Mouse (Mus musculus): ENCODE data around the gene Slc27a2. TPM values are rescaled to one million over a fixed set of nuclear protein-coding genes. Genes with fewer than 3 reads are reported as not detected.
"Not testable (repeated sequence)": the region's sequence is repeated elsewhere in the genome, so short reads cannot be mapped to it uniquely, and the experiment has no call there.

Gene Slc27a2
- polyA plus RNA-seq, 1 experiment from 2014 or later: 80.9 TPM

GRCm38 (mm10) chr2:126598359-126598758 is 46.2 kb downstream of the Slc27a2 start:
- Histone ChIP-seq H3K27me3 (ENCODE audit: insufficient read depth, low read length) (no peaks in the 10 kb centered on the region), H3K9ac (replicated peaks; ENCODE audit: low read length) (no peak overlapping the region), H3K4me3 (ENCODE audit: low read length) (no peak overlapping the region), H3K9me3 (ENCODE audit: low read length) (no peaks in the 10 kb centered on the region), H3K4me1 (ENCODE audit: insufficient read depth, low read length) (peaks cover 4% of the 10 kb centered on the region), H3K4me2 (replicated peaks; ENCODE audit: low read depth, low read length) (no peak overlapping the region), H3K27ac (ENCODE audit: low read length) (no peak overlapping the region), H3K36me3 (ENCODE audit: insufficient read depth, low read length) (no peaks in the 10 kb centered on the region)
- ATAC-seq (ENCODE audit: low FRiP score, low TSS enrichment): no peak
- 54% methylated on average over 2 of the region's 2 CpGs for WGBS

GRCm38 (mm10) chr2:126599005-126599404 is 46.8 kb downstream of the Slc27a2 start:
- no peak for ATAC-seq (ENCODE audit: low FRiP score, low TSS enrichment)
- H3K27ac ChIP-seq (ENCODE audit: low read length): no peak overlapping the region
- WGBS: 10% methylated on average over 3 of the region's 3 CpGs
- no peaks in the 10 kb centered on the region for H3K36me3 ChIP-seq (ENCODE audit: insufficient read depth, low read length)
- no peaks in the 10 kb centered on the region for H3K27me3 ChIP-seq (ENCODE audit: insufficient read depth, low read length)
- no peaks in the 10 kb centered on the region for H3K9me3 ChIP-seq (ENCODE audit: low read length)
- H3K4me2 ChIP-seq (replicated peaks; ENCODE audit: low read depth, low read length): no peak overlapping the region
- H3K9ac ChIP-seq (replicated peaks; ENCODE audit: low read length): no peak overlapping the region
- H3K4me3 ChIP-seq (ENCODE audit: low read length): no peak overlapping the region
- H3K4me1 ChIP-seq (ENCODE audit: insufficient read depth, low read length): peaks cover under 1% of the 10 kb centered on the region

DNA sequence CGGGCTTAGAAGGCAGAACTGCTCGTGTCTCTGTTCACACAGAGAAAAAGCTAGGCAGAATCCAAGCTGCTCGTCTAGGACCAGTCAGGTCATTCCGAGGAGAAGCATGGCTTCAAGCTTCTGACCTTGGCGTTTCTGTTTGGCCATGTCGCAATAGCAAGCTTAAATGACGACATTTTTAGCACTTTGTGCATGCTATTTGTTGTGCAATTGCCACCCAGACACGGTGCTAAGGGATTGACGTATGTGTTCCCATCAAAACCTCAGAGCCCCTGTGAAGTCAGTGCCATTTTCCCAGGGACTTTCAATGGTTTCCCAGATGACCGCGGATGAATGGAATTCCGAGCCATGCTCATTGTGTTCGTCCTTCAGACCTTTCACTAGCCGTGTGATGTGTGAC is 48.3 kb downstream of the Slc27a2 start:
- Histone ChIP-seq H3K27ac (ENCODE audit: low read length) (no peak overlapping the region), H3K4me3 (ENCODE audit: low read length) (no peak overlapping the region), H3K27me3 (ENCODE audit: insufficient read depth, low read length) (no peaks in the 10 kb centered on the region), H3K36me3 (ENCODE audit: insufficient read depth, low read length) (no peaks in the 10 kb centered on the region), H3K9me3 (ENCODE audit: low read length) (no peaks in the 10 kb centered on the region), H3K9ac (replicated peaks; ENCODE audit: low read length) (no peak overlapping the region), H3K4me1 (ENCODE audit: insufficient read depth, low read length) (no peaks in the 10 kb centered on the region; the same call in 1 of the 2 replicates), H3K4me2 (replicated peaks; ENCODE audit: low read depth, low read length) (no peak overlapping the region)
- ATAC-seq (ENCODE audit: low FRiP score, low TSS enrichment): no peak
- WGBS: 82% methylated on average over 14 of the region's 14 CpGs

- H3K4me2 ChIP-seq (replicated peaks; ENCODE audit: low read depth, low read length): no peak overlapping the region
- H3K4me1 ChIP-seq (ENCODE audit: insufficient read depth, low read length): no peaks in the 10 kb centered on the region; the same call in 1 of the 2 replicates
- H3K36me3 ChIP-seq (ENCODE audit: insufficient read depth, low read length): no peaks in the 10 kb centered on the region
- no peak for ATAC-seq (ENCODE audit: low FRiP score, low TSS enrichment)
- H3K27ac ChIP-seq (ENCODE audit: low read length): no peak overlapping the region
- no peak overlapping the region for H3K9ac ChIP-seq (replicated peaks; ENCODE audit: low read length)
- no peaks in the 10 kb centered on the region for H3K27me3 ChIP-seq (ENCODE audit: insufficient read depth, low read length)
- H3K4me3 ChIP-seq (ENCODE audit: low read length): no peak overlapping the region
- WGBS: 89% methylated on average over 14 of the region's 14 CpGs
- H3K9me3 ChIP-seq (ENCODE audit: low read length): no peaks in the 10 kb centered on the region
Observed at GRCm38 (mm10) chr2:126601918-126602600, 49.9 kb downstream of the Slc27a2 start.

DNA sequence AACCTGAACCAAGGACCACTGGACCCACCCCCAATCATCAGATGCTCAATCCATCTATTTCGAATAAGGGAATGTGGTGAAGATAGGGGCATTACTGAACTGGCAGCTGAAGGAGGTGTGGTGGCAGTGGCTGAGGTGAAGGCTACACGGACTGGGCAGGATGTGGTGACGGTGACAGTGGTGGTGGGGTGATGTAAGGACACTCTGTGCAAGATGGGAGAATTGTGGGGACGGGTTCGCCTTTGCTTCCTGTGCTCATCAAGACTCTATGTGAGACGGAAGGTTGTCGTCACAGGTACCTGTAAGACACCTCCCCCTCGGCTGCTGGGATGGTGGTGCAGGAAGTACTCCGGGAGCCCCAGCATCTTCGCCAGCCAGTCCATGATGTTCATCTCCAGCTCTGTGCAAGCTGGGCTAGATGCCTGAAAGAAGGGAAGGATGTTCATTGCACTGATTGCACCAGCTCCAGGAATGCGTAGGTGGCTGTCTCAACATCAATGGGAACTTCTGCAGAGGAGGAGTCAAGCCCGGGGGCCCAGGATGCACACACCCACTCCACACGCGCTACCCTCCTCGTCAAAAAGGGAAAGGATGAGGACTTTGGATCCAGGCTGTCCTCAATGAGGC is 54.0 kb downstream of the Slc27a2 start:
- Histone ChIP-seq H3K27me3 (ENCODE audit: insufficient read depth, low read length) (no peaks in the 10 kb centered on the region), H3K9me3 (ENCODE audit: low read length) (no peaks in the 10 kb centered on the region), H3K27ac (ENCODE audit: low read length) (no peak overlapping the region), H3K4me1 (ENCODE audit: insufficient read depth, low read length) (no peaks in the 10 kb centered on the region), H3K4me3 (ENCODE audit: low read length) (no peak overlapping the region), H3K9ac (replicated peaks; ENCODE audit: low read length) (no peak overlapping the region), H3K4me2 (replicated peaks; ENCODE audit: low read depth, low read length) (no peak overlapping the region), H3K36me3 (ENCODE audit: insufficient read depth, low read length) (no peaks in the 10 kb centered on the region)
- WGBS: 84% methylated on average over 15 of the region's 15 CpGs
- no peak for ATAC-seq (ENCODE audit: low FRiP score, low TSS enrichment)

GRCm38 (mm10) chr2:126606688-126607062 is 54.5 kb downstream of the Slc27a2 start:
- H3K4me2 ChIP-seq (replicated peaks; ENCODE audit: low read depth, low read length): no peak overlapping the region
- WGBS: 74% methylated on average over 4 of the region's 4 CpGs
- ATAC-seq (ENCODE audit: low FRiP score, low TSS enrichment): no peak
- H3K36me3 ChIP-seq (ENCODE audit: insufficient read depth, low read length): no peaks in the 10 kb centered on the region
- no peaks in the 10 kb centered on the region for H3K27me3 ChIP-seq (ENCODE audit: insufficient read depth, low read length)
- no peaks in the 10 kb centered on the region for H3K9me3 ChIP-seq (ENCODE audit: low read length)
- no peaks in the 10 kb centered on the region for H3K4me1 ChIP-seq (ENCODE audit: insufficient read depth, low read length)
- H3K4me3 ChIP-seq (ENCODE audit: low read length): no peak overlapping the region
- no peak overlapping the region for H3K9ac ChIP-seq (replicated peaks; ENCODE audit: low read length)
- H3K27ac ChIP-seq (ENCODE audit: low read length): no peak overlapping the region

- no peaks in the 10 kb centered on the region for H3K36me3 ChIP-seq (ENCODE audit: insufficient read depth, low read length)
- no peaks in the 10 kb centered on the region for H3K4me1 ChIP-seq (ENCODE audit: insufficient read depth, low read length)
- H3K9me3 ChIP-seq (ENCODE audit: low read length): no peaks in the 10 kb centered on the region
- WGBS: 69% methylated on average over 10 of the region's 10 CpGs
- H3K9ac ChIP-seq (replicated peaks; ENCODE audit: low read length): no peak overlapping the region
- peak overlapping the region; percentile 7; the same call in 1 of the 2 replicates for H3K27ac ChIP-seq (ENCODE audit: low read length)
- H3K4me3 ChIP-seq (ENCODE audit: low read length): no peak overlapping the region
- no peak for ATAC-seq (ENCODE audit: low FRiP score, low TSS enrichment)
- no peak overlapping the region for H3K4me2 ChIP-seq (replicated peaks; ENCODE audit: low read depth, low read length)
- no peaks in the 10 kb centered on the region for H3K27me3 ChIP-seq (ENCODE audit: insufficient read depth, low read length)
Observed at GRCm38 (mm10) chr2:126607553-126608203, 55.5 kb downstream of the Slc27a2 start.

- H3K36me3 ChIP-seq (ENCODE audit: insufficient read depth, low read length); H3K4me2 ChIP-seq (replicated peaks; ENCODE audit: low read depth, low read length); H3K27ac ChIP-seq (ENCODE audit: low read length); H3K4me3 ChIP-seq (ENCODE audit: low read length); H3K9ac ChIP-seq (replicated peaks; ENCODE audit: low read length); H3K9me3 ChIP-seq (ENCODE audit: low read length); ATAC-seq (ENCODE audit: low FRiP score, low TSS enrichment); H3K27me3 ChIP-seq (ENCODE audit: insufficient read depth, low read length); H3K4me1 ChIP-seq (ENCODE audit: insufficient read depth, low read length): not testable (repeated sequence)
- 62% methylated on average over 12 of the region's 12 CpGs for WGBS
Observed at GRCm38 (mm10) chr2:126609600-126609999, 57.4 kb downstream of the Slc27a2 start.

DNA sequence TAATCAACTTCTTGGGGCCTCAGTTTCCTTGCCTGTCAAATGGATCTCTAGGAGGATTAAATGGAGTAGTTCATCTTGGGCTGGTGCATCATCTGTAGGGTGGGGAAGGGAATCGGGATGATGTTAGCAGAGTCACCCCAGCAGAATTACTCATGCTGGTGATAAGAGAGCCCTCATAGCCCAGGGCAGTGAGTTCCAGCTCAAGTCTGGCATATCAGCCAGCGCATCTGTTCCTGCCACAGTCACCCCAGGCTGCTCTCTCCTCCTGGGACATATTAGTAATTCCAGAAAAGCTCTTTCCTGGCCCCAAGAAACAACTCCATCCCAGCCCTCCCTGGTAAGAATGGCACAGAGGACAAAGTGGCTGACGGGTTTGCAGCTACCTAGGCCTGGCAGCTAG is 63.1 kb downstream of the Slc27a2 start:
- Histone ChIP-seq H3K27ac (ENCODE audit: low read length) (no peak overlapping the region), H3K36me3 (ENCODE audit: insufficient read depth, low read length) (no peaks in the 10 kb centered on the region), H3K4me2 (replicated peaks; ENCODE audit: low read depth, low read length) (no peak overlapping the region), H3K4me1 (ENCODE audit: insufficient read depth, low read length) (no peaks in the 10 kb centered on the region), H3K4me3 (ENCODE audit: low read length) (no peak overlapping the region), H3K9me3 (ENCODE audit: low read length) (no peaks in the 10 kb centered on the region), H3K9ac (replicated peaks; ENCODE audit: low read length) (no peak overlapping the region), H3K27me3 (ENCODE audit: insufficient read depth, low read length) (no peaks in the 10 kb centered on the region)
- WGBS: 94% methylated on average over 3 of the region's 3 CpGs
- no peak for ATAC-seq (ENCODE audit: low FRiP score, low TSS enrichment)

Data from kidney, embryonic 16.5 days (tissue).